Mouse (Mus musculus): ENCODE measurements at regions not wholly inside any gene's neighbourhood (a gene's known extent, or its start where the extent isn't known, plus 50 kb on each side); places are given as distances from the start of the nearest gene placed in this dataset.

DNA sequence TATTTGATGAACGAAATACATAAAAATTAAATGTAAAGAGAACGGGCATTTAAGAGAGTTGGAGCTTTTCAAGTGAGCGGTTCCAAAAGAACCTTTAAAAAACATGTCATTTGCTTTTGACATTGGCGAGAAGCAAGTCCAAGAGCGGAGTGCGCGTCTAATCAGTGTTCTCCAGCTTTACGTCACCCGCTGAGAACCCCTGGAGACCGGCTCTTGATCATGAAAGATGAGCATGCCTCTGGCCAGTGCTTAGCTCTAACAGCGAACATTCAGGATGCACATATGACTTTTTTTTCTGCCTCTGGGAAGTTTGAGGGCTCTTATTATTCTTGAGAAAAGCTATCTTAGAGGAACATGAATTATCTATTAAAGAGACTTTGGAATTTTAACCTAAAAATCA lies 95.2 kb upstream of the Fam98a start:
- Histone ChIP-seq H3K36me3 (ENCODE audit: control insufficient read depth, insufficient read depth, low read length) (no peaks in the 10 kb centered on the region), H3K9me3 (ENCODE audit: control insufficient read depth, low read length) (no peaks in the 10 kb centered on the region), H3K9ac (ENCODE audit: low read depth, low read length) (no peak overlapping the region), H3K27me3 (ENCODE audit: control insufficient read depth, insufficient read depth, low read length) (no peaks in the 10 kb centered on the region), H3K4me2 (replicated peaks; ENCODE audit: low read depth, low read length) (no peak overlapping the region), H3K4me1 (ENCODE audit: control insufficient read depth, insufficient read depth, low read length) (no peaks in the 10 kb centered on the region), H3K4me3 (ENCODE audit: low read length) (no peak overlapping the region), H3K27ac (ENCODE audit: low read depth, low read length) (no peak overlapping the region)
- no peak for ATAC-seq (ENCODE audit: low FRiP score, low TSS enrichment)
- WGBS = 86% methylated on average over 11 of the region's 11 CpGs

DNA sequence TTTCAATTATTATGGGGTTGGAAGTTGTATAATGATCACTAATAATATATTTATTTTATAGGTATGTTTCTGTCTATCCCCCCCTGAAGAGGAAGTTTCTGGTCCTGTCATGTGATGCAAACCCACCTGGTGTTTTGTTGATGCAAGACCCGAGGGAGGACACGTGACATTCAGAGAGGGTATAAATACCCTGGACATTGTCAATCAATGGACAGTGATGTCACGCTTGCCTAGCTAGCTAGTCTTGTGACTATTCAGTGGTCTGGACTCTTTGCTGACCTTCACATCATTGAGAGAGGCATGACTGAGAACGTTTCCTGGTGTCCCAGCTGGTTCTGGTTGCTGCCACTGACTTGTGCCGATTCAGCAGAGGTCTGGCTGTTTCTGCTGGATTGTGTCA lies 93.0 kb upstream of the Fam98a start:
- H3K36me3 ChIP-seq (ENCODE audit: control insufficient read depth, insufficient read depth, low read length) = no peaks in the 10 kb centered on the region

DNA sequence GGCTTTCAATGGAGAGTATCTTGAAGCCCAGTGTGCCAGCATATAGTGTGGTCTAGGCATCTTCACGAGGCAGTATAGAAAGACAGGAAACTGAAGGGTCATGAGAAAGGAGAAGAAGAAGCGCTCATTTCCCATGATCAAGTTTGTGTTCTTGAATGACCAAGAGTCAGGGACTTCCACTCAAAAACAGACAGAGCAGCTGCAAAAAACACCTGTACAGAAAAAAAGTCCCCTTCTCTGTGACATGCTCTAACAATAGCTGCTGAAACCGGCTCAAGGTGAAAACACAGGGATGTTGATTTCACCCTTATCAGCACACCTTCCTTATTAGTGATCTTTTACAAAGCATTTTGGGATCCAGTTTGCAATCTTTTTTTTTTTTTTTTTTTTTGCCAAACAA lies 90.6 kb upstream of the Fam98a start:
- ATAC-seq (ENCODE audit: low FRiP score, low TSS enrichment) = no peak
- 84% methylated on average over 3 of the region's 3 CpGs for WGBS
- no peak overlapping the region for H3K4me3 ChIP-seq (ENCODE audit: low read length)

More for the DNA sequence above, 93.0 kb upstream of the Fam98a start:
- H3K27me3 ChIP-seq (ENCODE audit: control insufficient read depth, insufficient read depth, low read length) = no peaks in the 10 kb centered on the region
- WGBS = 71% methylated on average over 5 of the region's 5 CpGs
- H3K4me3 ChIP-seq (ENCODE audit: low read length) = no peak overlapping the region
- no peaks in the 10 kb centered on the region for H3K4me1 ChIP-seq (ENCODE audit: control insufficient read depth, insufficient read depth, low read length)
- H3K9me3 ChIP-seq (ENCODE audit: control insufficient read depth, low read length) = no peaks in the 10 kb centered on the region
- H3K27ac ChIP-seq (ENCODE audit: low read depth, low read length) = no peak overlapping the region
- no peak overlapping the region for H3K9ac ChIP-seq (ENCODE audit: low read depth, low read length)
- no peak for ATAC-seq (ENCODE audit: low FRiP score, low TSS enrichment)
- H3K4me2 ChIP-seq (replicated peaks; ENCODE audit: low read depth, low read length) = no peak overlapping the region

DNA sequence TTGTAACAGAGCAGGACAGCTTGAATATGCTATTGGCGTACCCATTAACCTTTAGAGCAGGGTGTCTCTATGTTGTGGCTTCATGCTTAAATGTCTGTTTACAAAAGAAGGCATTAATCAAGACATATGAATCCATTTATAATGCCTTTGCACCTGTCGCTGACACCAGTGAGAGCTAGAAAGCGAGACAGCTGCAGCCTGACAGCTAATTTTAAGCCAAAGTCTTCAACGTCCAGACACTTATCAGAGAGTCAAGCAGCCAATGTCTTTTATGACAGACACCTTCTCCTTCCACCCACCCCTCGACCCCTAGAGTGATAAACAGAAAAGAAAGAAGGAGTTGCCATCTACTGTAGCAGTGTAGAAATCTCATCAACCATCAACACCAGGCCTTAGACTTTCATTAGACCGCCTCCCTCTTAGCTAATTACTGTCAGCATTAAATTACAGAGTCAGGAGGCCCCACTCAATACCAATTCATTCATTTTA lies 89.3 kb upstream of the Fam98a start:
- no peak overlapping the region for H3K4me2 ChIP-seq (replicated peaks; ENCODE audit: low read depth, low read length)
- WGBS = 56% methylated on average over 6 of the region's 6 CpGs

More for the DNA sequence above, 90.6 kb upstream of the Fam98a start:
- no peaks in the 10 kb centered on the region for H3K9me3 ChIP-seq (ENCODE audit: control insufficient read depth, low read length)
- H3K9ac ChIP-seq (ENCODE audit: low read depth, low read length) = no peak overlapping the region
- no peak overlapping the region for H3K27ac ChIP-seq (ENCODE audit: low read depth, low read length)
- no peaks in the 10 kb centered on the region for H3K4me1 ChIP-seq (ENCODE audit: control insufficient read depth, insufficient read depth, low read length)
- no peak overlapping the region for H3K4me2 ChIP-seq (replicated peaks; ENCODE audit: low read depth, low read length)
- no peaks in the 10 kb centered on the region for H3K27me3 ChIP-seq (ENCODE audit: control insufficient read depth, insufficient read depth, low read length)
- H3K36me3 ChIP-seq (ENCODE audit: control insufficient read depth, insufficient read depth, low read length) = no peaks in the 10 kb centered on the region

DNA sequence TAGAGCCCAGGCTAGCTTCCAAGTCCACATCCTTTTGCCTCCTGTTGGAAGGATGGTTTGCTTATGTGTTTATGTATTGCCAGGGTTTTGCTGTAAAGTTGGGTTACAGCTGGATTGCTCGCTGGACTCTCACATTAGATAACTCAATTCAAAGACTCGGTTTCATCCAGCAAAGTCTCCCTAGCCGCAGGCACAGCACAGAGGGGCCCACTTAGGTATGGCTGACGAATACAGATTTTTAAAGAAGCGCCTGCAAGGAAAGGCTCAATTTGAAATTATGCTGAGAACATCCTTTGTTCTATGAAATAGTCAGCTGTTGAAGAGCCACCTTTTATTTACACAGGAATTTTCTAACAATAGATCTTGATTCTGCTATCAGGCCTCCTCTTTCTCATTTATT lies 88.8 kb upstream of the Fam98a start:
- Histone ChIP-seq H3K4me1 (ENCODE audit: control insufficient read depth, insufficient read depth, low read length) (no peaks in the 10 kb centered on the region), H3K36me3 (ENCODE audit: control insufficient read depth, insufficient read depth, low read length) (no peaks in the 10 kb centered on the region), H3K9ac (ENCODE audit: low read depth, low read length) (no peak overlapping the region), H3K9me3 (ENCODE audit: control insufficient read depth, low read length) (no peaks in the 10 kb centered on the region), H3K4me2 (replicated peaks; ENCODE audit: low read depth, low read length) (no peak overlapping the region), H3K4me3 (ENCODE audit: low read length) (no peak overlapping the region), H3K27ac (ENCODE audit: low read depth, low read length) (no peak overlapping the region), H3K27me3 (ENCODE audit: control insufficient read depth, insufficient read depth, low read length) (no peaks in the 10 kb centered on the region)
- ATAC-seq (ENCODE audit: low FRiP score, low TSS enrichment) = no peak
- WGBS = 88% methylated on average over 5 of the region's 5 CpGs

More for the DNA sequence above, 89.3 kb upstream of the Fam98a start:
- Histone ChIP-seq H3K4me1 (ENCODE audit: control insufficient read depth, insufficient read depth, low read length) (no peaks in the 10 kb centered on the region), H3K4me3 (ENCODE audit: low read length) (no peak overlapping the region), H3K27ac (ENCODE audit: low read depth, low read length) (no peak overlapping the region), H3K9ac (ENCODE audit: low read depth, low read length) (no peak overlapping the region), H3K36me3 (ENCODE audit: control insufficient read depth, insufficient read depth, low read length) (no peaks in the 10 kb centered on the region), H3K27me3 (ENCODE audit: control insufficient read depth, insufficient read depth, low read length) (no peaks in the 10 kb centered on the region), H3K9me3 (ENCODE audit: control insufficient read depth, low read length) (no peaks in the 10 kb centered on the region)
- no peak for ATAC-seq (ENCODE audit: low FRiP score, low TSS enrichment)

GRCm38 (mm10) chr17:75629857-75630256 lies 78.1 kb upstream of the Fam98a start:
- Histone ChIP-seq H3K9ac (ENCODE audit: low read depth, low read length) (no peak overlapping the region), H3K4me3 (ENCODE audit: low read length) (no peak overlapping the region), H3K27me3 (ENCODE audit: control insufficient read depth, insufficient read depth, low read length) (no peaks in the 10 kb centered on the region), H3K36me3 (ENCODE audit: control insufficient read depth, insufficient read depth, low read length) (no peaks in the 10 kb centered on the region), H3K9me3 (ENCODE audit: control insufficient read depth, low read length) (no peaks in the 10 kb centered on the region), H3K4me1 (ENCODE audit: control insufficient read depth, insufficient read depth, low read length) (no peaks in the 10 kb centered on the region), H3K4me2 (replicated peaks; ENCODE audit: low read depth, low read length) (no peak overlapping the region), H3K27ac (ENCODE audit: low read depth, low read length) (no peak overlapping the region)
- ATAC-seq (ENCODE audit: low FRiP score, low TSS enrichment) = no peak
- WGBS = 82% methylated on average over 4 of the region's 4 CpGs

GRCm38 (mm10) chr17:75619472-75619871 lies 67.7 kb upstream of the Fam98a start:
- H3K36me3 ChIP-seq (ENCODE audit: control insufficient read depth, insufficient read depth, low read length) = no peaks in the 10 kb centered on the region
- H3K4me3 ChIP-seq (ENCODE audit: low read length) = no peak overlapping the region
- H3K4me1 ChIP-seq (ENCODE audit: control insufficient read depth, insufficient read depth, low read length) = no peaks in the 10 kb centered on the region
- H3K9ac ChIP-seq (ENCODE audit: low read depth, low read length) = no peak overlapping the region
- WGBS = 77% methylated on average over 3 of the region's 3 CpGs
- no peaks in the 10 kb centered on the region for H3K27me3 ChIP-seq (ENCODE audit: control insufficient read depth, insufficient read depth, low read length)
- no peak for ATAC-seq (ENCODE audit: low FRiP score, low TSS enrichment)
- H3K27ac ChIP-seq (ENCODE audit: low read depth, low read length) = no peak overlapping the region
- no peak overlapping the region for H3K4me2 ChIP-seq (replicated peaks; ENCODE audit: low read depth, low read length)
- H3K9me3 ChIP-seq (ENCODE audit: control insufficient read depth, low read length) = no peaks in the 10 kb centered on the region

- Histone ChIP-seq H3K4me2 (replicated peaks; ENCODE audit: low read depth, low read length) (no peak overlapping the region), H3K27ac (ENCODE audit: low read depth, low read length) (no peak overlapping the region), H3K36me3 (ENCODE audit: control insufficient read depth, insufficient read depth, low read length) (no peaks in the 10 kb centered on the region), H3K27me3 (ENCODE audit: control insufficient read depth, insufficient read depth, low read length) (no peaks in the 10 kb centered on the region), H3K9me3 (ENCODE audit: control insufficient read depth, low read length) (no peaks in the 10 kb centered on the region), H3K4me1 (ENCODE audit: control insufficient read depth, insufficient read depth, low read length) (no peaks in the 10 kb centered on the region), H3K9ac (ENCODE audit: low read depth, low read length) (no peak overlapping the region), H3K4me3 (ENCODE audit: low read length) (no peak overlapping the region)
- no peak for ATAC-seq (ENCODE audit: low FRiP score, low TSS enrichment)
- 95% methylated on average over 3 of the region's 3 CpGs for WGBS
Measured at GRCm38 (mm10) chr17:75618514-75618913, 66.8 kb upstream of the Fam98a start.

GRCm38 (mm10) chr17:75617280-75617679 lies 65.5 kb upstream of the Fam98a start:
- Histone ChIP-seq H3K4me2 (replicated peaks; ENCODE audit: low read depth, low read length) (no peak overlapping the region), H3K27me3 (ENCODE audit: control insufficient read depth, insufficient read depth, low read length) (no peaks in the 10 kb centered on the region), H3K27ac (ENCODE audit: low read depth, low read length) (no peak overlapping the region), H3K9me3 (ENCODE audit: control insufficient read depth, low read length) (no peaks in the 10 kb centered on the region), H3K4me3 (ENCODE audit: low read length) (no peak overlapping the region), H3K36me3 (ENCODE audit: control insufficient read depth, insufficient read depth, low read length) (no peaks in the 10 kb centered on the region), H3K9ac (ENCODE audit: low read depth, low read length) (no peak overlapping the region), H3K4me1 (ENCODE audit: control insufficient read depth, insufficient read depth, low read length) (no peaks in the 10 kb centered on the region)
- peak; percentile 35; the same call in 1 of the 2 replicates for ATAC-seq (ENCODE audit: low FRiP score, low TSS enrichment)
- WGBS = 25% methylated on average over 6 of the region's 6 CpGs

Measured in kidney, embryonic 14.5 days (tissue).